In the genomic region with DNA sequence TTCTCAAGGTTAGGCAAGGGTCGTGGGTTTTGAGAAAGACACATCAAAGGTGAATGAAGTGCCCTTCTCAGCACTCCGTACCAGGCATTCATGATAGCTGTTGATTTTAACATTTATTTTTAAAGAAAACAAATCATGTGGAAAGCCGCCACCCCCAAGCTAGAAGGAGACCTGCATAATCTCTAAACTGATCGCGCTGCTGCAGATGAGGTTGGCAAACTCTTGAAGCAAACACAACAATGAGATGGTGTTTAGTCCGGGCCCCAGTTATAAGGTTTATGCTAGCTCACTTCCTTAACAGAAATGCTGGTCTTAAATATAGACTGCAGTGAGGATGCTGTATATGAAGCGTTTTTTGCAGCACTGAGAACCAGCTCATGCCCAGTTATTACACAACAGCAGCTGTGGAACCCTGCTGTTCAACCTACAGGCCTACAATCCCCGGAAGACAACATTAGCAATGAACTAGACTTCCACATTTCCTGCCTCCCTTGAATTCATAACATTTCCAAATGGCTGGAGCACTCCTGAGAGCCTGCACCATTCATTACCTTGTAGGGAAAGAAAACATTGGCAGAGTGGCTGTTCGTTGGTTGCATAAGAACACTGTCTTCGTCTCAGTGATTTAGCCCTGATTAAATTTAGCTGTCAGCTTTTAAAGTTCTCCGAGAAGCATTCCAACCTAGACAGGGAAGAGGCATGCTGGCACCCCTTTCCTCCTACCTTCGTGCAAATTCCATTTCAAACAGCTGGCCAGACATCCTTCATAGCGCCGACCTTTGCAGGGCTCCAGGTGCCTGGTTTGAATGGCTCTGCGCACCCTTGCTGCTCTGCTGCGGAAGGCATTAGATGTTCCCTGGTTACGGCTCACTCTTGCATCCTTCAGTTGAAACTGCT, we compare ENCODE assay signal across 8 mouse cellular contexts. TPM values are rescaled to one million over a fixed set of nuclear protein-coding genes. Genes with fewer than 3 reads are reported as not detected.
A peak's percentile ranks its signal among the peaks of the same experiment; 100 is the strongest.
DNase-seq lines count a peak whose midpoint lies in the region; ATAC-seq lines count a peak whose summit lies in the region.

No protein-coding gene starts in this region.

- H3K4me3 ChIP-seq in embryonic facial prominence, embryonic 15.5 days (replicated peaks): no peak overlapping the region
- no peak overlapping the region for H3K4me3 ChIP-seq in liver, embryonic 15.5 days (replicated peaks)
- no peak overlapping the region for H3K4me3 ChIP-seq in neural tube, embryonic 12.5 days

- peak; percentile 28 for DNase-seq in layer of hippocampus, adult 11-12 months (ENCODE audit: low spot score)
- DNase-seq in layer of hippocampus, postnatal 14 days (ENCODE audit: low spot score in 2 of 2): no peak
- DNase-seq in kidney, adult 9 months: peak; percentile 68
- no peak for DNase-seq in gastrocnemius, postnatal 10 days
- DNase-seq in urinary bladder, postnatal 14 days (ENCODE audit: low spot score): no peak

- H3K36me3 ChIP-seq in embryonic facial prominence, embryonic 15.5 days: no peaks in the 10 kb centered on the region
- H3K36me3 ChIP-seq in liver, embryonic 15.5 days (replicated peaks): no peaks in the 10 kb centered on the region
- H3K36me3 ChIP-seq in neural tube, embryonic 12.5 days: no peaks in the 10 kb centered on the region

- peak overlapping the region; percentile 35 for H3K27ac ChIP-seq in embryonic facial prominence, embryonic 15.5 days (replicated peaks)
- 0 out of 2 replicates have a peak overlapping the region, but pooled peaks have one; percentile 38 for H3K27ac ChIP-seq in liver, embryonic 15.5 days (replicated peaks)
- no peak overlapping the region for H3K27ac ChIP-seq in neural tube, embryonic 12.5 days

- H3K9ac ChIP-seq in embryonic facial prominence, embryonic 15.5 days: no peak overlapping the region
- H3K9ac ChIP-seq in liver, embryonic 15.5 days: no peak overlapping the region
- no peak overlapping the region for H3K9ac ChIP-seq in neural tube, embryonic 12.5 days

- no peaks in the 10 kb centered on the region for H3K9me3 ChIP-seq in embryonic facial prominence, embryonic 15.5 days (replicated peaks)
- H3K9me3 ChIP-seq in liver, embryonic 15.5 days (replicated peaks): no peaks in the 10 kb centered on the region
- no peaks in the 10 kb centered on the region for H3K9me3 ChIP-seq in neural tube, embryonic 12.5 days

- no peak for ATAC-seq in embryonic facial prominence, embryonic 15.5 days (ENCODE audit: insufficient number of reproducible peaks, low FRiP score, low TSS enrichment, low read depth)
- no peak for ATAC-seq in liver, embryonic 15.5 days (ENCODE audit: insufficient read depth)
- ATAC-seq in neural tube, embryonic 12.5 days (ENCODE audit: low FRiP score, low read depth): no peak

- 31% methylated on average over 17 of the region's 17 CpGs for WGBS in embryonic facial prominence, embryonic 15.5 days
- WGBS in liver, embryonic 15.5 days (ENCODE audit: insufficient replicate concordance): 17% methylated on average over 17 of the region's 17 CpGs
- 41% methylated on average over 17 of the region's 17 CpGs for WGBS in neural tube, embryonic 12.5 days

- H3K4me1 ChIP-seq in embryonic facial prominence, embryonic 15.5 days: peaks cover 19% of the 10 kb centered on the region
- peaks cover 15% of the 10 kb centered on the region for H3K4me1 ChIP-seq in liver, embryonic 15.5 days (replicated peaks)
- H3K4me1 ChIP-seq in neural tube, embryonic 12.5 days: peaks cover 15% of the 10 kb centered on the region

- peak overlapping the region; percentile 35 for H3K4me2 ChIP-seq in embryonic facial prominence, embryonic 15.5 days (replicated peaks)
- peak overlapping the region; percentile 15; the same call in 1 of the 2 replicates for H3K4me2 ChIP-seq in liver, embryonic 15.5 days
- H3K4me2 ChIP-seq in neural tube, embryonic 12.5 days (replicated peaks): peak overlapping the region; percentile 37

- no peaks in the 10 kb centered on the region for H3K27me3 ChIP-seq in embryonic facial prominence, embryonic 15.5 days
- peaks cover 19% of the 10 kb centered on the region for H3K27me3 ChIP-seq in liver, embryonic 15.5 days
- H3K27me3 ChIP-seq in neural tube, embryonic 12.5 days (replicated peaks): no peaks in the 10 kb centered on the region

RNA-seq across cellular contexts. Expression of a gene that starts 34.8 kb away (rescaled TPM):
- total RNA-seq in layer of hippocampus, postnatal 14 days (2021): 10 to 100 TPM; 75.7 to 83.9 TPM
- 65.2 and 68.1 TPM in 2 replicates for polyA plus RNA-seq in embryonic facial prominence, embryonic 15.5 days (2015; fragmentation: Nextera tagmentation; extraction: Ambion mirVana)
- polyA plus RNA-seq in liver, embryonic 15.5 days (2015; fragmentation: Nextera tagmentation; extraction: Ambion mirVana): 19.1 and 25.6 TPM in 2 replicates
- 38.7 and 40.6 TPM in 2 replicates for polyA plus RNA-seq in neural tube, embryonic 12.5 days (2016; fragmentation: Nextera tagmentation; extraction: Ambion mirVana)
- total RNA-seq in gastrocnemius, postnatal 10 days (2021): 10 to 100 TPM; 30.9 to 39.0 TPM

Comparison
In these comparisons a context has a peak if more than half of its experiments do, and no peak if none do; other contexts are left out.
1. DNase-seq: peak in layer of hippocampus, adult 11-12 months (single experiment) and kidney, adult 9 months (single experiment); none in layer of hippocampus, postnatal 14 days (0 of 2), gastrocnemius, postnatal 10 days (single experiment) and urinary bladder, postnatal 14 days (single experiment).
2. Peak in every context shown above with its lines, with median percentiles within 50 percentile points of each other: H3K4me2 ChIP-seq.